Mouse (Mus musculus): Measurements from ENCODE around the gene Lpcat2.

DNA sequence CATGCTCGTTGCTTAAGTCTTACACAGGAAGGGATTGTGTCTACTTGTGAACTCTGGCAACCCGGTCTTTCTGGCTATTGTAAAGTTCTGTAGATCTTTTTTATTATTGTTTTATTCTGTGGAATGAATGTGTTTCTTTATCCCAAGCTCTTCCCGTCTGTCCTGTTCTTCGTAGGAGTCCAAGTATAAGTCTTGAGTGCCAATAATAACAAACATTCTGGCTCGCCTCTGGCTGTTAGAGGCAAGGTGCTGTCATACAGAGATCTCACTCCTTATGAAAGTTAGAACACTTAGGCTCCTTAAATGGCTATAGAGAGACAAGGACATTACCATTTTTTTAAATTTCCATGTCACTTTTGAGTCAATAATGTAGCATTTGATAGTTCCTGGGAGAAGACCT, 41.5 kb downstream of the Lpcat2 start:
- TF ChIP-seq CTCF (IDR thresholded peaks at IDR 0.05 in 2 of 3, conservative IDR thresholded peaks at IDR 0.05 in 1 of 3; ENCODE audit: control insufficient read depth in 1 of 3, insufficient read depth in 1 of 3, low read depth in 2 of 3, low read length in 3 of 3, poor library complexity in 1 of 3, severe bottlenecking in 1 of 3) = no peak
- no peak for TF ChIP-seq POLR2A (IDR thresholded peaks at IDR 0.05; ENCODE audit: control insufficient read depth in 1 of 2, insufficient read depth in 1 of 2, low read depth in 1 of 2, low read length in 2 of 2, poor library complexity in 1 of 2)
- no peak for TF ChIP-seq TBP (IDR thresholded peaks at IDR 0.05; ENCODE audit: low read depth, low read length)
- TF ChIP-seq MAFK (IDR thresholded peaks at IDR 0.05; ENCODE audit: borderline replicate concordance, low read depth, low read length) = no peak
- TF ChIP-seq ZKSCAN1 (IDR thresholded peaks at IDR 0.05; ENCODE audit: low read depth, low read length) = no peak
- TF ChIP-seq SIN3A (IDR thresholded peaks at IDR 0.05; ENCODE audit: low read length) = no peak
- no peak for TF ChIP-seq TAL1 (IDR thresholded peaks at IDR 0.05; ENCODE audit: low read length)
- no peak for TF ChIP-seq MEF2A (IDR thresholded peaks at IDR 0.05; ENCODE audit: extremely low read depth, insufficient replicate concordance, low read depth, low read length, poor library complexity, severe bottlenecking)

Measured in MEL (cell line).